Mouse (Mus musculus): ENCODE data around the gene Tlcd1. TPM values are rescaled to one million over a fixed set of nuclear protein-coding genes. Genes with fewer than 3 reads are reported as not detected.

Gene Tlcd1
- polyA plus RNA-seq, 1 experiment from 2014 or later = 18.2 TPM

DNA sequence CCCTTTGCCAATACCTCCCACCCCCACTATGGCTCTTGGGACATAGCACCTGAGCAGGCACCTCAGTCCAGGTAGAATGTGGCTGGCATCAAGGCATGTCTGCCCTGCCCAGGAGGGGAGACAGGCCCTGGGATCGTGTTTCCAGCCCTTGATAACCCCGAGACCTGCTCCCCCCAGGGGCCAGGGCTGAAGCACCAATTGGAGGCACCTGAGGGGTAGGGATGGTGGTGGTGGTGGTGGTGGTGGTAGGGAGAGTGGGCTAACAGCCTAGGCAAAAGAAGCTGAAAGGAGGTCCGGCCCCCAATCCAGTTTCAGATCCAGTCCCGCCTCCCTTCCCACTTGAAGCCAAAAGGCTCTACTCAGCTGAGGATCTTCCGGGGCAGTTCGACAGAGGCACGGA is 17.0 kb upstream of the Tlcd1 start:
- H3K9me3 ChIP-seq (ENCODE audit: low read length) = no peaks in the 10 kb centered on the region
- no peak overlapping the region for H3K4me2 ChIP-seq (replicated peaks; ENCODE audit: low read depth, low read length)
- H3K9ac ChIP-seq (replicated peaks; ENCODE audit: low read depth) = no peak overlapping the region
- 0 out of 2 replicates have a peak, but pooled peaks cover 4% of the 10 kb centered on the region for H3K36me3 ChIP-seq (ENCODE audit: insufficient read depth, low read length)
- no peak for ATAC-seq
- H3K27ac ChIP-seq (ENCODE audit: low read length) = no peak overlapping the region
- H3K4me3 ChIP-seq (ENCODE audit: low read depth, low read length) = no peak overlapping the region
- TF ChIP-seq EP300 (IDR thresholded peaks at IDR 0.05) (no peak), CTCF (IDR thresholded peaks at IDR 0.05) (no peak)
- WGBS = 44% methylated on average over 7 of the region's 7 CpGs
- no peaks in the 10 kb centered on the region for H3K27me3 ChIP-seq (replicated peaks; ENCODE audit: insufficient read depth, low read length)
- H3K4me1 ChIP-seq (ENCODE audit: insufficient read depth, low read depth, low read length) = peaks cover 14% of the 10 kb centered on the region; the same call in 1 of the 2 replicates
- no peak for DNase-seq (ENCODE audit: low spot score)

DNA sequence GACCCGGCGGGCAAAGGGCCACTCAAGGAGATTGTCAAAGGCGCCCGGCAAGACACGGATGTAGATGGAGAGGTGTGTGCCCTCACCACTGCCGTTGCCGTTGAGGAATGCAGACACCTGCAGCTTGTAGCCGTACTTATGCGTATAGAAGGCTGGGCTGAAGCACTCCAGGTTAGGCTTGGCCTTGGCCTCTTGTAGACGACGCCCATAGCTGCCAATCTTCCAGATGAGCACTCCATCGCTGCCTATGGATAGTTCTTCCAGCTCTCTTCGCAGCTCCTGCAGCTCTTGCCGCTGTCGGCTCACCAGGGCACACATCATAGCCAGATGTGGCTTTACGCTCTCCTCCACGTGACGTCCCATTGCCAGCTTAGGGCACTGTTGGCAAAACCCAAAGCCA is 16.3 kb upstream of the Tlcd1 start:
- Histone ChIP-seq H3K27me3 (replicated peaks; ENCODE audit: insufficient read depth, low read length) (no peaks in the 10 kb centered on the region), H3K27ac (ENCODE audit: low read length) (0 out of 2 replicates have a peak overlapping the region, but pooled peaks have one; percentile 12), H3K4me3 (ENCODE audit: low read depth, low read length) (no peak overlapping the region), H3K36me3 (ENCODE audit: insufficient read depth, low read length) (no peaks in the 10 kb centered on the region), H3K4me1 (ENCODE audit: insufficient read depth, low read depth, low read length) (peaks cover 14% of the 10 kb centered on the region; the same call in 1 of the 2 replicates), H3K9ac (replicated peaks; ENCODE audit: low read depth) (no peak overlapping the region), H3K9me3 (ENCODE audit: low read length) (no peaks in the 10 kb centered on the region), H3K4me2 (replicated peaks; ENCODE audit: low read depth, low read length) (no peak overlapping the region)
- TF ChIP-seq EP300 (IDR thresholded peaks at IDR 0.05) (no peak), CTCF (IDR thresholded peaks at IDR 0.05) (no peak)
- DNase-seq (ENCODE audit: low spot score) (no peak), ATAC-seq (no peak)
- WGBS = 73% methylated on average over 18 of the region's 18 CpGs

- H3K4me2 ChIP-seq (replicated peaks; ENCODE audit: low read depth, low read length) = no peak overlapping the region
- TF ChIP-seq EP300 (IDR thresholded peaks at IDR 0.05) (no peak), CTCF (IDR thresholded peaks at IDR 0.05) (no peak)
- ATAC-seq (no peak), DNase-seq (ENCODE audit: low spot score) (no peak)
- H3K27me3 ChIP-seq (replicated peaks; ENCODE audit: insufficient read depth, low read length) = no peaks in the 10 kb centered on the region
- H3K27ac ChIP-seq (ENCODE audit: low read length) = 0 out of 2 replicates have a peak overlapping the region, but pooled peaks have one; percentile 12
- H3K4me3 ChIP-seq (ENCODE audit: low read depth, low read length) = no peak overlapping the region
- WGBS = 73% methylated on average over 3 of the region's 3 CpGs
- no peaks in the 10 kb centered on the region for H3K36me3 ChIP-seq (ENCODE audit: insufficient read depth, low read length)
- peaks cover 14% of the 10 kb centered on the region; the same call in 1 of the 2 replicates for H3K4me1 ChIP-seq (ENCODE audit: insufficient read depth, low read depth, low read length)
- no peak overlapping the region for H3K9ac ChIP-seq (replicated peaks; ENCODE audit: low read depth)
- no peaks in the 10 kb centered on the region for H3K9me3 ChIP-seq (ENCODE audit: low read length)
These were observed 15.8 kb upstream of the Tlcd1 start for GRCm38 (mm10) chr11:78160675-78161074.

- Histone ChIP-seq H3K36me3 (ENCODE audit: insufficient read depth, low read length) (no peaks in the 10 kb centered on the region), H3K27me3 (replicated peaks; ENCODE audit: insufficient read depth, low read length) (no peaks in the 10 kb centered on the region), H3K9me3 (ENCODE audit: low read length) (no peaks in the 10 kb centered on the region), H3K4me2 (replicated peaks; ENCODE audit: low read depth, low read length) (no peak overlapping the region), H3K4me1 (ENCODE audit: insufficient read depth, low read depth, low read length) (peaks cover 19% of the 10 kb centered on the region), H3K9ac (replicated peaks; ENCODE audit: low read depth) (no peak overlapping the region), H3K4me3 (ENCODE audit: low read depth, low read length) (no peak overlapping the region), H3K27ac (ENCODE audit: low read length) (no peak overlapping the region)
- WGBS = 76% methylated on average over 14 of the region's 14 CpGs
- TF ChIP-seq EP300 (IDR thresholded peaks at IDR 0.05) (no peak), CTCF (IDR thresholded peaks at IDR 0.05) (no peak)
- DNase-seq (ENCODE audit: low spot score) (no peak), ATAC-seq (no peak)
These were observed 15.3 kb upstream of the Tlcd1 start for GRCm38 (mm10) chr11:78161169-78161568.

DNA sequence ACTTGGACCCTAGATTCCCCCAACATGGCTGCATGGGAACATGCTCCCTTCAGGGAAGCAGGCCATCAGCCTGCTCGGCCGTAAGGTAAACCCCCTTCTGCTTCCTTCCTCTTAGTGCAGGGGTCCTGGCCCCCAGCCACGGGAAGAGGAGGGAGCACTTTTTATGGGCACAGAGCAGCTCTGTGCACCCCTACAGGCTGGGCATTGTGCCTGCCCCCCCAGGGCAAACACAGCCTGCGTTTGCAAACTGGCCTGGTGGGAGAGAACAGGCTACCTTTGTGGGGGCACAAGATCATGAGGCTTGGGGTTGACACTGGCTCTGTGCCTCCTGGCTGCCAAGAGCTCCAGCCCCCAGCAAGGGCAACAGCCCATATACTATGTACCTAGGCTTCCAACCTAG is 14.5 kb upstream of the Tlcd1 start:
- Histone ChIP-seq H3K9me3 (ENCODE audit: low read length) (no peaks in the 10 kb centered on the region), H3K27me3 (replicated peaks; ENCODE audit: insufficient read depth, low read length) (no peaks in the 10 kb centered on the region), H3K27ac (ENCODE audit: low read length) (peak overlapping the region; percentile 14; the same call in 1 of the 2 replicates), H3K4me1 (ENCODE audit: insufficient read depth, low read depth, low read length) (peaks cover 23% of the 10 kb centered on the region), H3K9ac (replicated peaks; ENCODE audit: low read depth) (no peak overlapping the region), H3K36me3 (ENCODE audit: insufficient read depth, low read length) (no peaks in the 10 kb centered on the region), H3K4me2 (replicated peaks; ENCODE audit: low read depth, low read length) (no peak overlapping the region), H3K4me3 (ENCODE audit: low read depth, low read length) (no peak overlapping the region)
- DNase-seq (ENCODE audit: low spot score) (no peak), ATAC-seq (no peak)
- 16% methylated on average over 4 of the region's 4 CpGs for WGBS
- no peak for TF ChIP-seq CTCF (IDR thresholded peaks at IDR 0.05)
- TF ChIP-seq EP300 (IDR thresholded peaks at IDR 0.05) = no peak

GRCm38 (mm10) chr11:78162504-78162903 is 14.0 kb upstream of the Tlcd1 start:
- 0 out of 2 replicates have a peak overlapping the region, but pooled peaks have one; percentile 72 for H3K9ac ChIP-seq (replicated peaks; ENCODE audit: low read depth)
- H3K9me3 ChIP-seq (ENCODE audit: low read length) = no peaks in the 10 kb centered on the region
- no peaks in the 10 kb centered on the region for H3K27me3 ChIP-seq (replicated peaks; ENCODE audit: insufficient read depth, low read length)
- ATAC-seq (no peak), DNase-seq (ENCODE audit: low spot score) (no peak)
- WGBS = 37% methylated on average over 6 of the region's 6 CpGs
- no peak overlapping the region; the same call in 1 of the 2 replicates for H3K4me2 ChIP-seq (replicated peaks; ENCODE audit: low read depth, low read length)
- peak overlapping the region; percentile 94; the same call in 1 of the 2 replicates for H3K27ac ChIP-seq (ENCODE audit: low read length)
- H3K4me3 ChIP-seq (ENCODE audit: low read depth, low read length) = no peak overlapping the region
- no peak for TF ChIP-seq CTCF (IDR thresholded peaks at IDR 0.05)
- no peak for TF ChIP-seq EP300 (IDR thresholded peaks at IDR 0.05)
- no peaks in the 10 kb centered on the region for H3K36me3 ChIP-seq (ENCODE audit: insufficient read depth, low read length)
- H3K4me1 ChIP-seq (ENCODE audit: insufficient read depth, low read depth, low read length) = peaks cover 23% of the 10 kb centered on the region
